Mouse (Mus musculus) heart, adult 2 months (tissue): Measurements from ENCODE around the gene Lepr.
"Not testable (repeated sequence)": the region's sequence is repeated elsewhere in the genome, so short reads cannot be mapped to it uniquely, and the experiment has no call there.

Experiments used
- CTCF ChIP-seq: fragments of 200-600 bp; IDR thresholded peaks from 2 replicates; pipeline ENCODE4 v1.8.1; 2022; ENCODE audit warnings: antibody characterized with exemption, mild to moderate bottlenecking, moderate library complexity
- EP300 ChIP-seq: fragments of 200-500 bp; IDR thresholded peaks from 2 replicates; pipeline ENCODE4 v1.6.1; 2011; ENCODE audit warnings: low read depth, low read length, control low read depth; ENCODE audit not compliant: insufficient read depth

- TF ChIP-seq EP300, CTCF: not testable (repeated sequence)
Observed at GRCm38 (mm10) chr4:101843923-101844322, 126.7 kb downstream of the Lepr start, which contains the start of gene B020004J07Rik.
